Mouse (Mus musculus) heart, postnatal 36 days (tissue): Measurements from ENCODE around the gene Jazf1. TPM values are rescaled to one million over a fixed set of nuclear protein-coding genes. Genes with fewer than 3 reads are reported as not detected.

Experiments
- DNase-seq, 2 experiments: peaks; one replicate each; pipeline ENCODE4 v3.0.0; 2021 to 2022
- intact Hi-C: fragments of 180-260 bp; cut with DNase I; formaldehyde crosslinking; loops from one replicate; pipeline ENCODE4 v1.15.1; 2025
- total RNA-seq, 2 experiments: library from RNA; stranded (reverse); gene quantifications; 2 replicates each; pipeline ENCODE4 v1.2.3; 2021

Jazf1 gene
- total RNA-seq, 2 experiments from 2014 or later = 2.4 to 3.5 TPM

- DNase-seq = no peak
- intact Hi-C loops = no loop called here
These were observed 147.7 kb downstream of the Jazf1 start for GRCm38 (mm10) chr6:52920719-52921118.

GRCm38 (mm10) chr6:52919442-52919841, 149.0 kb downstream of the Jazf1 start:
- no peak for DNase-seq
- intact Hi-C loops = loop anchor here (1.0 to 5.0 kb wide), 5 partner anchors 76 to 663 kb away; no protein-coding TSS in a partner anchor

GRCm38 (mm10) chr6:52918980-52919379, 149.5 kb downstream of the Jazf1 start:
- DNase-seq = peak; percentile 72 to 83
- intact Hi-C loops = loop anchor here (1.0 to 5.0 kb wide), 5 partner anchors 76 to 662 kb away; no protein-coding TSS in a partner anchor

GRCm38 (mm10) chr6:52917471-52917870, 151.0 kb downstream of the Jazf1 start:
- intact Hi-C loops = loop anchor here (5.0 kb wide), 3 partner anchors 190 to 340 kb away; no protein-coding TSS in a partner anchor
- no peak for DNase-seq

DNA sequence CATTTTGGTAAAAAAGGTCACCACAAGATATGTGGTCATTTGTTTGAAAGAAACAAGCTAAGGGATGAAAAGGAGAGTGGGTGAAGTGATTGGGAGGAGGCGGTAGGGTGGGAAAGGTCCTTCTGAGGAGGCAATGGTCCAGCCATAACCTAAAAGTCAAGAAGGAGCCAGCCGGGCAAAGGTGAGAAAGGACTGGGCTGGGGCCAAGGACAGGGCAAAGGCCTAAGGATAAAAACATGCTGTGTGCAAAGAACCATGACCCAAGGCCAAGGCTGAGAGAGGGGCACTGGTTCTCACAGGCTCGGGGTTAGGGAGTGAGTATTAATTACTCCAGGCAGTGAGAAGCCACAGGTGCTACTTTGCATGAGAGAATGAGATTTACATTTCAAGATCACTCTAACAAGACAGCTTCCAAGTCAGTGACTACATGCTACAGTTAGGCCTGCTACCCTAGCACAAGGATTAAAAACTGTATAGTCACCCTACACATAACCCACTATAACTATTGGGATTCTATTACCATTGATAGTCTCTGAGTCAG, 151.5 kb downstream of the Jazf1 start:
- intact Hi-C loops = loop anchor here (5.0 kb wide), 3 partner anchors 190 to 340 kb away; no protein-coding TSS in a partner anchor

DNA sequence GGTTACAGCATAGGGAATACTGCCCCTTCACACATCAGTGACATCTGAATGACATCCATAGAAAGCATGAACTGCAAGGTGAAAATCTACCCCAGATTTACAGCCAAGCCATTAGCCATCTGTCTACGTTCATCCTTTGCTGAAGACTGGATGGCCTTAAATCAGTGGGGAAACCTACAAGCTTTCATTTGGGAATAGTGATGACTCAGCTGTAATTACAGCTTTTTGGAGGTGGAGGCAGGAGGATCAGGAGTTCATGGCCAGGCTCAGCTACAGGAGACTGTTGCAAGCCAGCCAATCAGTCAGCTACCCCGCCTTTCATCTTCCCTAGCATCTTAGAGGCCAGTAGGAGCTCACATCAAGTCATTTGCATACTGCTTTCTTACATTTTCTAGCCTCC, 153.5 kb downstream of the Jazf1 start:
- no peak for DNase-seq
- intact Hi-C loops = loop anchor here (5.0 kb wide), 3 partner anchors 188 to 338 kb away; no protein-coding TSS in a partner anchor

More for the DNA sequence above, 151.5 kb downstream of the Jazf1 start:
- DNase-seq = no peak

DNA sequence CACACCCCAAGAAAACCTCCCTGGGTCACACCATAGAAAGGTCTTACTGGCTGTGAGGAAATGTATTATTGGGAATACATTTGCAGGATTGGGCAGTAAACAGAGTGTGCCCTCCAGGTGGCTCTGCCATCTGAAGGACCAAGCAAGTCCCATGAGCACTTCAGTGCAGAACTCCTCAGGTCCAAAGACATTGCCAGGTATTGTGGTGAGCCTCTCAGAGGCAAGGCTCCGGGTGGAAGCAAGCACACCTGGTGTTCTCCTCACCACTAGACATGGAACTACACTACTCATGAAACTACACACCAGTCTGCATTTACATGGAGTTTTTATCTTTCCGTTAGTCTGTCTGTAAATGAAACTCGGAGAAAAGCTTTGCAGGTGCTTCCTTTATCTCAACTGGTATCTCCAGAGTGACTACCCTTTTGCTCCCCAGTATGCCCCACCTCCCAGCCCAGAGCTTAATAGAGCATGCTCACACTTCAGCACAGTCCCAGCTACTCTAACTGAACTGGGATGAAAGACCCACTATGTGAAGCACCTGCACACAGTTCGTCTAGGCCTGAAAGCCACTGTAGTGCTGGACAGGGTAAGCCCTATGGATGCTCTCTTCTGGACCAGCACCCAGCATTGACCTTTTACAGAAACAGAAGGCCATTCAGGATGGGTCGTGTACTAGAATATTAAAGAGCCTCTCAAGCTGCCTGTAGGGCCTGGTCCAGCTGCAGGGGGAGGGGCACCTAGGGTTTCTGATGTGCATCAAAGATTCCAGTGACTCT, 156.1 kb downstream of the Jazf1 start:
- no peak for DNase-seq
- intact Hi-C loops = no loop called here

DNA sequence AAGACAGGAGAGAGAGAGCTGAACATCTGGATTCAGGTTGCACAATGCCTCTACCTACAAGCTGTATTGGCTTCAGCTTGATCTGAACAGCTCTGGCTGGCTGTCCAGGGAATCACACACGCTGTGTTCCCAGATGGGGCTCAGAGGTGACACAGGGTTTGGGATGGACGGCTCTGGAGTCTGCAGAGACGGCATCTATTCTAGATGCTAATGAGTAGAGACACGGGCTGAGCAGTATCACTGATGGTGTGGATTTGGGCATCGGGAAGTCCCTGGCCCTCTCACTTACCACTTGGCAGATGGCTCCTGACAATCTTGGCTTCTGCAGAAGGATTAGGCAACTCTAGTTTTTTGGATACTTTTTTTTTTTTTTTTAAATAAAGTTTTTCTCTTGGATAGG, 161.6 kb downstream of the Jazf1 start:
- peak; percentile 17 to 26 for DNase-seq
- intact Hi-C loops = no loop called here

GRCm38 (mm10) chr6:52905100-52905499, 163.3 kb downstream of the Jazf1 start:
- intact Hi-C loops = no loop called here
- no peak for DNase-seq

DNA sequence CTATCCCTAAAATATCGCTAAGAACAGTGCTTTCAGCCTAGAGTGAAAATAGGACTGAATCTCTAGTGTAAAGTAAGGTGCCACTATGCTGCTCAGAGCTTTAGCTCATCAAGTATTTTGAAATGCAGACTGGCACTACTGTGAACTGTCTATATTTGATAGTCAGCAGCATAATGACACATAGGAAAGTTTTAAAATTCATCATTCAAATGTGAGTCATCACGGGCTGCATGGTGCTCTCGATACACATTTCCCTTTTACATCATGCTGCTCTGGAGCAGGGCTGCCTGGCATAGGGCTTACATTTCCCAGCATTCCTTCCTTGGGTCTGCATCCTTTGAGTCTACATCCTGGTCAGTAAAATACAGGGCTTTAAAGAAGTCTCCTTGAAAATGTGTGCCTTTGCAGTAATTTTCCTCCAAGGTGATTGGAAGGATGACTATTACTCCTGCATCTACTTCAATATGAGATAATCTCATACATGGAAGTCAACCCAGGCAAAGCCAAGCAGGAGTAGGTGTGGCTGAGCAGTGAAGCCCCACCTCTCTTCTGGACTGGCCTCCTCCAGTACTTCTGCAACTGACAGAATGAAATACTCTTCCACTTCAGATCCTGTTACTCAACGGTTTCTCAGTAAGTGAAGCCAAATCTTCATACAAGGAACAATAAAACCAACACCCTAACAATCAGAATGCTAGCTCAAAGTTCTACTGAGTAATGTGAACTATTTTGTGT, 165.0 kb downstream of the Jazf1 start:
- intact Hi-C loops = no loop called here
- no peak for DNase-seq

- intact Hi-C loops = no loop called here
- DNase-seq = no peak
These were observed 168.7 kb downstream of the Jazf1 start for GRCm38 (mm10) chr6:52899574-52900245.

GRCm38 (mm10) chr6:52895075-52895474, 173.4 kb downstream of the Jazf1 start:
- DNase-seq = no peak
- intact Hi-C loops = no loop called here

- no peak for DNase-seq
- intact Hi-C loops = no loop called here
These were observed 174.0 kb downstream of the Jazf1 start for GRCm38 (mm10) chr6:52894501-52894823.

GRCm38 (mm10) chr6:52893811-52894500, 174.5 kb downstream of the Jazf1 start:
- DNase-seq = no peak
- intact Hi-C loops = no loop called here

DNA sequence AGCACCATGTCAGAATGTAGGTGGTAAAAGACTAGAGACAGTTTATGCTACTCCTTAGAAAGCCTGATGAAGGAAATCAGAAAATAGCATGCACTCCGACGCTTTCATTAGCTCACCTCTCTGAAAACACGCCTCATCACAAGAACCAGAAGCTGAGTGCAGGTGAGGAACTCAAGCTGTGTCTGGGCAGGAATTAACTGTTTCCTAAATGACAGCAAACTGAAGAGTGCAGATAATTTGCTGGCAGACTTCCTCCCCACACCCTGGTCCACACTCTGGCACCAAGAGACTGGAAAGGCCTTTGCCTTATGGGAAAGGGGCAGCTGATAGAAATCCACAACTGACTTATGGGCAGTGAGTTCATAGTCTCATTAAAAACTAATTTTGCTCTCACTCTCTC, 175.5 kb downstream of the Jazf1 start:
- intact Hi-C loops = no loop called here
- DNase-seq = no peak

GRCm38 (mm10) chr6:52887541-52888203, 180.8 kb downstream of the Jazf1 start:
- intact Hi-C loops = no loop called here
- no peak for DNase-seq

GRCm38 (mm10) chr6:52883773-52884172, 184.7 kb downstream of the Jazf1 start:
- intact Hi-C loops = no loop called here
- no peak for DNase-seq

DNA sequence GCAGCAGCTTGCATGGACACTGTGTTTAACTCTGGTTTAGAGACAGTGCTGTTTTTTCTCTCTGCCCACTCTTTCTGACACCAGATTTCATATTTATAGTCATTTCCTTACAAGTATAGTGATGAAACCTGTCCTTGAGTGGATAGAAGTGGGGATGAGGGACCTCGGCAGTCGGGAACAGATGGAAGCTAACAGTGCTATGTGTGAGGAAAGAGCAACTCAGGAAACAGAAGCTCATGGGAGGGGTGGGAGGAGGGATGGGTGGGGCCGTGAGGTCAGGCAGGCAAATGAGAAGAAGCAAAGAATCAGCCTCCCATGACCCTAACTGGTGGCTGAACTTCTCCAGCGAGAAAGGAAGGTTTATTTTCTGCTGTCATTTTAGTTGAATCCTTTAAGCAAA, 191.3 kb downstream of the Jazf1 start:
- intact Hi-C loops = no loop called here

GRCm38 (mm10) chr6:52871306-52871705, 197.1 kb downstream of the Jazf1 start:
- DNase-seq = no peak
- intact Hi-C loops = no loop called here

More for the DNA sequence above, 191.3 kb downstream of the Jazf1 start:
- DNase-seq = no peak

DNA sequence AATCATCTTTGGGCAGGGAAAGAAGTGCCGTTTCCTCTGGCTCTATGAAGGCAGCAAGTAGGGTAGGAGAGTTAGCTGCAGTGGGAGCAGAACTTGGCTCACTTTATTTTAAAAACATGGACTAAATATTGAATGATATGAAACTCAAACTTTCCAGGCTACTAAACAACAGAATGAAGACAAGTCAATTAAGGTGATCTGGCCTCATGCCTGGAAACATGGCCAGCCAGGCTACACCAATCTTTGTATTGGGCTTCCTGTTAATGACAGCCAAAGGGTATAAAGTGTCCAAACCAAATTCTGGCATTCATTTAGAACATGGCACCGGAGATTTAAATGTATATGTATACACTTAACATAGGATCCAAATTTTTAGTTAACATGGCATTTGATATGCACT, 199.2 kb downstream of the Jazf1 start:
- DNase-seq = peak; percentile 17 to 41
- intact Hi-C loops = no loop called here
